Mouse (Mus musculus) granulocyte monocyte progenitor cell, adult 5-6 weeks (primary cell): ENCODE results near the gene Pax4. TPM values are rescaled to one million over a fixed set of nuclear protein-coding genes. Genes with fewer than 3 reads are reported as not detected.

Source experiments
- ATAC-seq: replicated peaks from 2 replicates; pipeline ENCODE4 v1.8.0; 2016; ENCODE audit warnings: mild to moderate bottlenecking, moderate TSS enrichment, inconsistent platforms; ENCODE audit not compliant: poor library complexity, severe bottlenecking
- total RNA-seq, 2 experiments: library from RNA; stranded (forward) in 1 of 2; stranded (reverse) in 1 of 2; fragments of 200-712, 200-1000 nt in 1 of 2; fragments of >200 nt in 1 of 2; fragmentation: Nextera tagmentation in 1 of 2; gene quantifications; 2 replicates each; pipeline ENCODE4 v1.2.3; 2014 to 2017

Pax4 gene
- total RNA-seq, 2 experiments from 2014 or later, result not detected

DNA sequence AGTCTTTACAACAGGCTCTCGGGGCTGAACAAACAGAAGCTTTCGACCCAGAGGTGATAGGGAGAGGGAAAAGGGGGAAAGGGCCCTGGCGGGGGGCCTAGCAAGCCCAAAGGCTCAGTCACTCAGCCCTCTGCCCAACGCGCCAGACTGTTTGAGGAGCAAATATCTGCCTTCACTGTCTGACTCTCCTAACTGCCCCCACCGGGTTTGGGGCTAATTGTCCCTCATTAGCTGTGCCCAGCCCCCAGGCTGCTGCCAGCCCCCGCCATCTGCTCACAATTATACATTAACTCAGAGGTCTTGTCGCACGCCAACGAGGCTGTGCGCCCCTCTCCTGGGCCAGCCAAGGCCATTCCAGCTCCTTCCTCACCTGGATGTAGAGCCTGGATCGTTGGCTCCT, 1.8 kb upstream of the Pax4 start:
- ATAC-seq, result no peak

DNA sequence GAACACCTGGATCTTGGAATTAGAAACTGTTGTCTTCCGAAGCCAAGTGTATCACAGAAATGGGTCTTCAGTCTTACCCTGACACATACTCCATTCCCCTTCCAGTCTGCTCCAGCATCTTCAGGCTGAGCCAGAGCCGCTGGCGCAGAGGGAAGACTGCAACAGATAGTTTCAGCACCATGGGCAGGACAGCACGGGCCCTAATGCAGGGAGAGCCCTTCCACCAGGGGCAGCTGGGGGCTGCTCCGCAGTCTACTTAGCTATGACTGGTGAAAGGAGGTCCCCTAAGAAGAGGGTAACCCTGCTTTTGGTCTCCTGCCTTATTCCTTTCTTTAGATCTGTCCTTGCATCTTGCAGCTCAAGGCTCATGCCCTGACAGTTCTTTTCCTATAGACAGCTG, 1.3 kb upstream of the Pax4 start:
- no peak for ATAC-seq

DNA sequence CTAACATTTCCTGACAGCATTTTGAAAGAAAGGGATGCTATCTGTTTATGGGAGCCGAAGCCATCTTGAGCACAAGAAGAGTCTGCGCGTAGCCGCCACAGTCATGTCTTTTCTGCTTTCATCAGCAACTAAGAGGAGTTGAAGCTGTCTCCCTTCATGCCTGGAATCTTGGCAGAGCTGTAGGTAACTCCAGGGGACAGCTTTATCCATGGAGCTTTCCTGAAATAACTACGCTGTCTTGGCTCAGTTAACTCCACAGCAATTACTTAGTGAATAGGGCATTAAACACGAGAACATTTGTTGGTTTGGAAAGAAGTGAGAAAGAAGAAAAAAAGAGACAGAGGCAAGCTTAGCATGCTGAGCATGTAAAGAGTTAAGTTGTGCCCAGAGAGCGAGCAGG, 1.2 kb downstream of the Pax4 start:
- no peak for ATAC-seq

DNA sequence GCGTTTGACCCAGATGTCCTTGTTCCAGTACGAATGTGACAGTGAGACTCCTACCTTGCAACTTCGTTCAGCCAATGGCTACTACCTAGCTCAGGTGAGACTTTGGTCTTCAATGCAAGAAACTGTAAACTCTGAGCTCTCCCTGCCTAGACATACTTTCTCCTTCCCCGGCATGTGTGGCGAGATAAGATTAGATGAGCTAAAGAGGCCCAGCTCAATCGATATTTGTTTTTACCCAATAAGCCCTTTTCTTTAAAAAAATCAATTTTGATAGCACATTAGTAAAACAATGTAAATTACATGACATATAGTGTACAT, 17.7 kb downstream of the Pax4 start:
- no peak for ATAC-seq

DNA sequence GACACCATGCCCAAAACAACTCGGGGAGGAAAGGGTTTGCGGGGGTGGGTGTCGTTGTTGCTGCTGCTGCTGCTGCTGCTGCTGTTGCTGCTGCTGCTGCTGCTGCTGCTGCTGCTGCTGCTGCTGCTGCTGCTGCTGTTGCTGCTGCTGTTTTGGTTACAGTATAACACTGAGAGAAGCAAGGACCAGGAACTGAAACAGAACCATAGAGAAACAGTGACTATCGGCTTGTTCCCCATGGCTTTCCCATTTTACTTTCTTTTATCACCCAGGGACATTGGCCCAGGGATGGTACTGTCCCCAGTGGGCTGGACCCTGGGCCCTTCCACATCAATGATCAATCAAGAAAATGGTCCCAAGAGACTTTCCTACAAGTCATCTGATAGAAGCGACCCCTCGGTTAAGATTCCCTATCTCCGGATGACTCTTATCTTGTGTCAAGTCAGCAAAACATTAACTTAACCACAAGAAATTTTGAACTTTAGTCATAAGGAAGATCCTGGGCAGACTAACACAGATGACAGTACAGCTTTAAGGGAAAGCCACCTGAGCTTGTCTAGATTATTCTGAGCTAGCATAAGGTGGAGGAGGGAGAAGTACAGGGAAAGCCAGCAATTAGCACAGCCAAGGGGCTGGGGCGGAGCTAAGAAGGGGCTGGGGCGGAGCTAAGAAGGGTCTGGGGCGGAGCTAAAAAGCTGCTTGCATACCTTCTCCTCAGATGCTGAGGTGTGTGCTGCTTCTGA, 18.2 kb downstream of the Pax4 start:
- peak; percentile 62 for ATAC-seq

DNA sequence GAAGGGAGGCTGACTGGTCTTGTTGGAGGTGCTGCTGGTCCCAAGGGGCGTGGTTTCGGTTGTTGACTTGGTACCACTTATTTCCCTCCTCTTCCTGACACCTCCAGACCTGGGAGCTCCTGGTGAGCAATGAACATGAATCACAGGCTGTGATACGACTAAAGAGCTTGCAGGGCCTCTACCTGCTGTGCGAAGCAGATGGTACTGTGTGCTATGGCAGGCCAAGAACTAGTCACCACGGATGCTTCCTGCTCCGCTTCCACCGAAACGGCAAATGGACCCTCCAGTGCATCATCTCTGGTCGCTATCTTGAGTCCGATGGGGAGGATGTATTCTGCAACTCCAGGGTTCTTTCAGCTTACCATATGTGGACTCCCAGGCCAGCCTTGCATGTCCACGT, 19.3 kb downstream of the Pax4 start:
- ATAC-seq, result no peak

DNA sequence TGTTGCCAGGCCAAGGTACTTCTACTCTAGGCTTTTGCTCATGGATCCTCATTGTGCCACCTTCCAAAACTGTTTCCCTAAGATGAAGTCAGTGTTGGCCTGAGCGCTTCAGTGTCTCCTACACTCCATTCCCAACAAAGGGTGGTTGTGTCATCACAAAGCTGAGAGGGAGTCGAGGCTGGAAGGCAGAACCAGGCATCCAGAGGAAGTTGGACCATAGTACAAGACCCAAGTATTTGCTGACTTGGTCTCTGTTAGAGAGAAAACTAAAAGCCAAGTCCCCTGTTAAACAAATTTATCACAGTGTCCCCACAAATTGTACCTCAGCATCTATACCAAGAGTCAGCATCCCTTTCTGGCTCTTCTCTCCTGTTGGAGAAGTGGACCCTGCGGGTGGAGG, 20.9 kb downstream of the Pax4 start, which contains the start of gene Gcc1:
TSS of gene Gcc1 (minus strand) at position 101 of the 400 bp plus-strand sequence.
- ATAC-seq, result no peak

DNA sequence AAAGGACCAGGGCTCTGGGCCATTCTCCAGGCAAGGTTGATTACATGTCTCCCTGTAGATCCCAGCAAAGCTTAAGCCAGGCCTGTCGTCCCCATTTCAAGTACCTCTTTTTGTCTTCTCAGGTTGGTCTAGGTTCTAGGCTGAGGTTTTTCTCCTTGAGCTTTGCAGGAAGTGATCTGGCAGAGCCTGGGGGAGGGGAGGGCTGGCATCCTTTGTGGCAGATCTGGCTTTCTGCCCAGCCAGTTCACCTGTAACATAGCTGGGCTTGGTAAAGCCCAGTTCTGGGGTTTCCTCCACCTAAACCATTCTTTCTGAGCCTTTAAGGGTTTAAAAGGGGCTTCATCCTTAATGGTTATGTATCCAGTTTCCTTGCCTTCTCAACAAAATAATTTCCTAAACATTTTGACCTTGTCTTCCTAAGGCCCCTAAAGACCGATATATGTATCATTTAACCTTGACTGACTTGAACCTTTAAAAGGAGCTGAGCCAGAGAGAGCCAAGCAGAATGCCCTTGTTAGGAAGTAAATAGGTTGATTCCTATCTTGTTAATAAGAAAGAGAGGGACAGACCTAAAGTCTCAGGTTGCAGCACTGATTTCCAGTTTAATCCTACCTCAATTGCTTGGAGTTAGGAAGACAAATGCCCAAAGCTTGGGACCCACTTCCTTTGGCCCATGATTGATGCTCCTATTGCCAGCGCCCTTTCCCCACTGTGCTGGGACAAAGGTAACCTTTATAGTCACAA, 21.9 kb downstream of the Pax4 start, which contains the start of gene Fscn3:
TSS of gene Fscn3 (plus strand) at position 694 of the 744 bp plus-strand sequence.
- ATAC-seq, result no peak

DNA sequence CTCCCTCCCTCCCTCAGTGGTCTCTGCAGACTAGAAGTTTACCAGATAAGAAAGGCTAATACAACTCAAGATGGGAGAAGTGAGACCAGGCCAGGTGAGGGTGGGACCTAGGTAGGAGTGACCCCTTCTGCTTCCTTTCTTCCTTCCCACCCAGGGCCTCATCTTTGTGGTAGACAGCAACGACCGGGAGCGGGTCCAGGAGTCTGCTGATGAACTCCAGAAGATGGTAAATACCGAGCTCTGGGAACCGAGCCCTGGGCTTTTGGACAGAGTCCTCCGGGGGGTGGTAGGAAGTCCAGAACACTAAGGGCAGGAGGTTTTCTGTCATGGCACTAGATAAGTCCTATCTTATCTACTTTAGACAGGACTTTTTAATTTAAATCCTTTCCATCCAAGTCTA, 24.1 kb downstream of the Pax4 start:
- no peak for ATAC-seq

DNA sequence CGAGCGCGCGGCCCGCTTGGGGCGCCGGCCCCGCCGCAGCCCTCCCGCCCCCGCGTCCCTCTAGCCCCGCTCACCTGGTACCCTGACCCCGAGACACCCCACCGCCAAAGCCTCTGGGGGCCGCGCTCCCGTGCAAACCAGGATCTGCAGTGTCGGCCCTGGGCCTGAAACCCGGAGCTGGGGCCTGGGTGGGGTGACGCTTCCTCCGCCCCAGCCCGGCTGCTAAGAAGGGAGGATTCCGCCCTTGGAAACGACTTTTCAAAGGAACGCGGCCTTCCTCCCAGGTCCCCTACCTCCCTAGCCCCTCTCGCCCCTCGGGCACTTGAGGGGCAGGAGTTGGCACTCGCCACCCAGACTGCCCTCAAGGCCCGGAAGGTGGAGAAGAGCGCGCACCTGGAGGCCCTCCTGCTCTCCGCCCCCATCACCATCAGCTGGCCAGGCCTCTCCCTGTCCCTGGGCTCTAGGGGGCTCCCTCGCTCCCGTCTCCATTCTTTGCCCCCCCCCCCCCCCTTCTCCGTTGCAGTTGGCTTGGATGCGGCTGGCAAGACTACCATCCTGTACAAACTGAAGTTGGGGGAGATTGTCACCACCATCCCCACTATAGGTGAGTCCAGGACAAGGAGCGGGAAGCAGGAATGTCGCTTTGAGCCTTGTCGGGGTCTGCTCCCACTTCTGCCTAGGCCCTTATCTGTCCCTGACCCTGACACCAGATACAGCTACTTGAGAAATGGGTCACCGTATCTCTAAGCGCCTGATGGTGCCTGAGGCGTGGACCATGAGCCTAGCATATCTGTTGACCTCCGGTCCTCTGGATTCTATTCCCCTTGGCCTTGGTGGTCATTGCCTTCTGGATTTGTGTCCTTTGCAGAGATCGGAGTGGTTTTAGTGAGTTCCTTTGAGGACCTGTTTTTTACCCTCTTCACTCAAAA, 25.1 kb downstream of the Pax4 start:
- no peak for ATAC-seq

DNA sequence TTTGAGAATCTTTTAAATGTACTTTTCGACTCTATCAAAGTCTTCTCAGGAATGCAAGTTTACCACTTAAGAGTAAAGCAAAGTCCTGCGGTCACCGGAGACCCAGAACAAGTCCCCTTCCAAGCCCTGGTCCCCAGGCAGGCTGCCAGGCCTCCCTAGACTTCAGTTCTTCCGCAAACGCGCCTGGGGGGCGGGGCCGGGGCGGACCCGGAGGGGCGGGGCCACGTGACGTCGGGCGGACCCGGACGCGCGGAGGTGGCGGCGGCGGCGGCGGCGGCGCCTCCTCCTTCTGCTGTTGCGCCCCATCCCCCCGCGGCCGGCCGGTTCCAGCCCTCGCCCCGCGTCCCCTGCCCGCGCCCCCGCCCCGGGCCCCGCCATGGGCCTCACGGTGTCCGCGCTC, 25.8 kb downstream of the Pax4 start, which contains the start of gene Arf5:
TSS of gene Arf5 (plus strand) at position 248 of the 400 bp plus-strand sequence.
- peak; percentile 30 for ATAC-seq

DNA sequence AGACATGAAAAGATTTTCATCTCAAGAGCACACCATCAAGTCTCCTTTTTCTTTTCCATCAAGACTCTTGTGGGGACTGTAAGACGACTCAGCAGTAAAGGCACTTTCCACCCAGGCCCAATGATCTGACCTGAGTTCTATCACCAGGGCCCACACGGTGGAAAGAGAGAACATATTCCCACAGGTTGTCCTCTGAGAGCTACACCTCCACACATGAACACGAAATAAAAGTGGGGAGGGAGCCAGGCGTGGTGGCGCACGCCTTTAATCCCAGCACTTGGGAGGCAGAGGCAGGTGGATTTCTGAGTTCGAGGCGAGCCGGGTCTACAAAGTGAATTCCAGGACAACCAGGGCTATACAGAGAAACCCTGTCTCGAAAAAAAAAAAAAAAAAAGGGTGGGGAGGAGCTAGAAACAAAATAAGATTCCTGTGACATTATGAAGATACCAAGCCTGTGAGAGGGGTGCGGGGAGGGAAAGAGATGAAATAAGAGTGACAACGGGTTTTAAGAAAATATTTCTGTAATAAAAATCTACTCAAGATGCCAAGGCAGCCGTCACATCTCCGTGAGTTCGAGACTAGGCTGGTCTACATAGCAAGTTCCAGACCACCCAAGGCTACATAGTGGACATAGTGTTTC, 26.4 kb downstream of the Pax4 start:
- ATAC-seq, result no peak

DNA sequence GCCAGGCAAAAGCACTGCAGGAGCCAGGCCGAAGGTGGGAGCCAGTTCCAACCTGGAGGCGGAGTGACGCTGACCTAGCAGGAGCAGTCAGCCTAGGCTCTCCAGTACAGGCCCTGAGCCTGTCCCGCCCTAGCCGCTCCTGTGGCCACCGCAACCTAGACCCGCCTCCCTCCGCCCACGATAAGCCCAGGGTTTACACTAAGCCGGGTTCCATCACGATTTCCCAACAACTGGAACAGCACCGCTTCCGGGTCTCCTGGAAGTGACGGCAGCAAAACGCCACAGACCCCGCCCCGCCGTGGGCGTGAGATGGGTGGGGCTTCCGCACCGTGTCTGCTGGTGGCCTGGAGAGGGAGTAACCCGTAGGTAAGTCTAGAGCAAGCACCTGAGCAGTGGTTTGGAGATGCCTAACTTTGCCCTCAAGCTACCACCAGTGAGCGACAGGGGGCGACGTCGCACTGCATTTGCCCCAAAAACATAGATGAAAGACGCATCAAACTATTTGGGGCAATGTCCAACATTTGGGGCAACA, 27.6 kb downstream of the Pax4 start:
- peak; percentile 83 for ATAC-seq

DNA sequence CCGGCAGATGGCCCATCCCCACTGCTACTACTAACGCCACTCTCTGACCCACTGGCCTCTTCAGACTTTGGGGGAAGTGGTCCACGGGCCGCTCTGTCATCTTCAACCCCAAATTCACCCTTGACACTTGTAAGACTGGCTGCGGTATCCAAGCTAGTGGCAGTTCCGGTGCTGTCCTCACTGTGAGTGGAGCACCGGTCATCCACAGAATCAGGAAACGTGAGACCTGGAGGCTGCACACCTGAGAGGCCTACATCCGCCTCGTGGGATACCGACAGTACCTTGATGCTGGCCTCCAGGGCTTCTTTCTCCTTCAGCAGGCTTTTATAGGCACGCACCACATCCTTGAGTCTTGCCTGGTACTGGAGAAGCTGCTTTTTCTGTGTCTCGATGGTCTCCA, 28.3 kb downstream of the Pax4 start:
- no peak for ATAC-seq

DNA sequence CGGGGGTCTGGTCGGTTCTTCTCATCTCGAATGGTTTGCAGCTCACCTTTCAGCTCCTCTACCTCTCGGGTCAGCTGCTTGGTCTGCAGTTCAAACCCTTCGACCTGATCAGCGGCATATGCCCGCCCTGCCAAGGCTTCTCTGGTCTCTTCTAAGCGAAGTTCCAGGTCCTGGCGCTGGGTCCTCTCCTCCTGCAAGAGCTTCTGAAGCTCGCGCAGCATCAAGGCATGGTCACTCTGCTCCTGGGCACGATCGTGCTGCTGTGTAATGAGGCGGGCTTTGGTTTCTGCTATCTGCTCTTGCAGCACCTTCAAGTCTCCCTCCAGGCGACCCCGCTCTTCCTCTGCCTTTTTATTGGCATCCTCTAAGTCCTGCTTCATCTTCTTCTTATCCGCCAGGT, 28.8 kb downstream of the Pax4 start:
- no peak for ATAC-seq

DNA sequence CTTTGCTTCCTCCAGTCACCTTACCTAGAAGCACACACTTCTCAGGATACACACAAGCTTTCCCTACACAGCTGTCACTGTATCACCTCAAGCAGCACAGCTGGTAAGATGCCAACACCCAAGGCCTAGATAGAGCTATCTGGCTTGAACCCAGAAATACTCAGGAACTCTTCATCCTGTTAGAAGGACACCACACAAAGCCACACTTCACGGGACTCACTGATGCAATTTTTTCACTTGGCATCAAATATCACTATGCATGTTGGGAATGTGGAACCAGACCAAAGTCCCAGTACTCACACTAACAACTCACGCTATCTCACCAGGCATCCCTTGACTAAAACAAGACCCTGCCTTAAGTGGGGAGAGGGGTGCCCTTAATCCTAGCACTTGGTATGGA, 29.5 kb downstream of the Pax4 start:
- no peak for ATAC-seq

DNA sequence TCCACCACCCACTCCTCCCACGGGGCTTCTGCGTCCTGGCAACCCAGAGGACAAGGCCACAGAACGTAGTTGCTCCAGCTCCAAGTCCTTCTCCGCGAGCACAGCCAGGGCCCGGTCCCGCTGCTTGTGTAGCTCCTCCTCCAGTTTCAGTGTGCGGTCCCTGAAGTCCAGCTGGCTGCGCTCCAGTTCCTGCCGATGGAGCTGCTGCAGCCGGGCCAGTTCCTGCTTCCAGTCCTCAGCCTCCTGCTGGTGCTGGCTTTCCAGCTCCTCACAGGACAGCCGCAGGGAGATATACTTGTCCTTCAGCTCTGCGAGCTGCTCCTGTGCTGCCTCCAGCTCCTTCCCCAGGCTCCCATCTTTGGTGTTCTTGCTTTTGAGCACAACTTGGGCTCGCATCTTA, 30.7 kb downstream of the Pax4 start:
- no peak for ATAC-seq

DNA sequence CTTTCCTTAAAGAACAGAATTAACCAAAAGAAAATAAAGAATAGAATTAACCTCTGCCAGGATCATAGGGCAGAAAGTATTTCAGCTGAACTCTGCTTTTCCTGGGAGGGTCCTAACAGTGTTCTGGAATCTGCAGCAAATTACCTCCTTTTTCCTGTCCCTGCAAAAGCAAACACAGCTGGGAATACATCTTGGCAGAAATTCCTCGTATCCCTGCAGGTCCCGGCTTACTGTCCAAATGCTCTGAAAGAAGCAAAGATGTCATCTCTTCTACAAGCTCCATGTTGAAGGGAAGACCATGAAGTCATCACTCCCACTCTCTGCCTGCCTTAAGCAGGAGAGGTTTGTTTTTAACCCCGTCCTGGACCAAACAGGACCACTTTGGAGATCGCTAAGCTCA, 32.2 kb downstream of the Pax4 start:
- no peak for ATAC-seq

DNA sequence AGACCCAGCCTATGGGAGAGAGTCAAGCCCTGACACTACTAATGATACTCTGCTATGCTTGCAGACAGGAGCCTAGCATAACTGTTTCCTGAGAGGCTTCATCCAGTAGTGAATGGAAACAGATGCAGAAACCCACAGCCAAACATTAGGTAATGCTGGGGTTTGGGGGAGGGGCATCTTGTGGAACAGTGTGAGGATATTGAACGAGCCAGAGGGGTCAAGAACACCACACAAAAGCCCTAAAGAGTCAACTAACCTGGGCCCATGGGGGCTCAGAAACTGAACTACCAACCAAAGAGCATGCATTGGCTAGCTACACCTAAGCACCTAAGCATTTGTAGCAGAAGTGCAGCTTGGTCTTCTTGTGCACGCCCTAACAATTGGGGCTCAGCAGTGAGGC, 37.9 kb downstream of the Pax4 start:
- ATAC-seq, result peak; percentile 54

DNA sequence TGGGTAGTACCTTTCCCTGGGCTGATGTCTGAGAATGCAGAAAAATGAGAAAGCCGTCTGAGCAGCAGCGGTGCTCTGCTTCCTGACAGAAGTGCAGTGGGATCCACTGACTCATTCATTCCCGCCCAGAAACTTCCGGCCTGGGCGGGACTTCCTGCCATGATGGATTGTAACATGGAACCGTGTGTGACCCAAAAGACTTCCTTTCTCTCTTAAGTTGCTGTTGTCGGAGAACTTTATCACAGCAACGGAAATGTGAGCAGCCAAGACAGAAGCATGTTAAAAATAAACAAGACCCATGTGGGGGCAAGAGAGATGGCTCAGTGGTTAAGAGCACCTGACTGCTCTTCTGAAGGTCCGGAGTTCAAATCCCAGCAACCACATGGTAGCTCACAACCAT, 39.1 kb downstream of the Pax4 start:
- ATAC-seq, result peak; percentile 90
